Mouse (Mus musculus) left cerebral cortex, adult 11 months (tissue): ENCODE measurements around the gene Ccl12.

Experiments
- DNase-seq: peaks from one replicate; pipeline ENCODE4 v3.0.0; 2022; ENCODE audit warnings: low spot score

The Ccl12 gene

GRCm38 (mm10) chr11:82101529-82101928 is at the start of gene Ccl12:
TSS of gene Ccl12 (plus strand) at chr11:82101845.
- no peak for DNase-seq

- DNase-seq = no peak
These were observed 47.8 kb upstream of the Ccl12 start for GRCm38 (mm10) chr11:82053849-82054248.

- no peak for DNase-seq
These were observed 44.0 kb upstream of the Ccl12 start, which contains the start of gene Ccl11 for GRCm38 (mm10) chr11:82057646-82058045. TSS of gene Ccl11 (plus strand) at chr11:82057823.

- no peak for DNase-seq
These were observed 39.4 kb upstream of the Ccl12 start for GRCm38 (mm10) chr11:82062226-82062625.

- no peak for DNase-seq
These were observed 38.2 kb upstream of the Ccl12 start for GRCm38 (mm10) chr11:82063454-82063853.

GRCm38 (mm10) chr11:82066953-82067571 is 34.6 kb upstream of the Ccl12 start:
- no peak for DNase-seq

- no peak for DNase-seq
These were observed 30.6 kb upstream of the Ccl12 start for GRCm38 (mm10) chr11:82071076-82071475.

- DNase-seq = no peak
These were observed 29.3 kb upstream of the Ccl12 start for GRCm38 (mm10) chr11:82072374-82072773.

- DNase-seq = no peak
These were observed 28.7 kb upstream of the Ccl12 start for GRCm38 (mm10) chr11:82072984-82073383.

- no peak for DNase-seq
These were observed 28.0 kb upstream of the Ccl12 start for GRCm38 (mm10) chr11:82073686-82074085.

GRCm38 (mm10) chr11:82077031-82077430 is 24.6 kb upstream of the Ccl12 start:
- DNase-seq = no peak

- DNase-seq = no peak
These were observed 23.4 kb upstream of the Ccl12 start for GRCm38 (mm10) chr11:82078136-82078730.

- DNase-seq = no peak
These were observed 20.8 kb upstream of the Ccl12 start for GRCm38 (mm10) chr11:82080865-82081264.

GRCm38 (mm10) chr11:82084360-82084759 is 17.3 kb upstream of the Ccl12 start:
- DNase-seq = no peak

GRCm38 (mm10) chr11:82099511-82100323 is 1.9 kb upstream of the Ccl12 start:
- DNase-seq = no peak

GRCm38 (mm10) chr11:82101087-82101486 is 558 bp upstream of the Ccl12 start:
- DNase-seq = no peak

- DNase-seq = no peak
These were observed 8.0 kb downstream of the Ccl12 start for GRCm38 (mm10) chr11:82109611-82110010.

GRCm38 (mm10) chr11:82110372-82111248 is 9.0 kb downstream of the Ccl12 start:
- no peak for DNase-seq

- no peak for DNase-seq
These were observed 13.2 kb downstream of the Ccl12 start, which contains the start of gene Ccl8 for GRCm38 (mm10) chr11:82114885-82115284. TSS of gene Ccl8 (plus strand) at chr11:82115185.

- no peak for DNase-seq
These were observed 14.4 kb downstream of the Ccl12 start for GRCm38 (mm10) chr11:82116041-82116440.

GRCm38 (mm10) chr11:82132977-82133376 is 31.3 kb downstream of the Ccl12 start:
- no peak for DNase-seq

- DNase-seq = no peak
These were observed 34.6 kb downstream of the Ccl12 start for GRCm38 (mm10) chr11:82136196-82136595.
